8 mouse cellular contexts compared by ENCODE assay signal in genomic region chr13:101545344-101546181, GRCm38 (mm10).
DNase-seq lines count a peak whose midpoint lies in the region.

No protein-coding gene starts in this region.

- H3K4me1 ChIP-seq in megakaryocyte, embryonic 14.5 days, result peaks cover 98% of the 10 kb centered on the region

- peak; percentile 54 for DNase-seq in adrenal gland, postnatal 10 days
- DNase-seq in adrenal gland, postnatal 4 days (ENCODE audit: low spot score in 2 of 2), result no peak
- peak; percentile 75 for DNase-seq in 416B (ENCODE audit: low read depth)
- DNase-seq in gonadal fat pad, adult 2 months (ENCODE audit: low read depth), result peak; percentile 81
- DNase-seq in layer of hippocampus, adult 11-12 months (ENCODE audit: low spot score), result no peak
- no peak for DNase-seq in left cerebral cortex, adult 9 months (ENCODE audit: low spot score in 2 of 2)
- no peak for DNase-seq in left cerebral cortex, postnatal 10 days (ENCODE audit: extremely low spot score in 1 of 2, low spot score in 2 of 2)

- no peaks in the 10 kb centered on the region for H3K27me3 ChIP-seq in megakaryocyte, embryonic 14.5 days (replicated peaks)

- H3K36me3 ChIP-seq in megakaryocyte, embryonic 14.5 days (replicated peaks; ENCODE audit: low read length), result peaks cover 12% of the 10 kb centered on the region

- intact Hi-C loops in left cerebral cortex, postnatal 10 days (cut with DNase I), result no loop called here

- H3K4me3 ChIP-seq in megakaryocyte, embryonic 14.5 days (replicated peaks), result peak overlapping the region; percentile 78

- no peaks in the 10 kb centered on the region for H3K9me3 ChIP-seq in megakaryocyte, embryonic 14.5 days

Comparison
In these comparisons a context has a peak if more than half of its experiments do, and no peak if none do; other contexts are left out.
1. DNase-seq: peak in adrenal gland, postnatal 10 days (single experiment), 416B (single experiment) and gonadal fat pad, adult 2 months (single experiment); none in adrenal gland, postnatal 4 days (0 of 2), layer of hippocampus, adult 11-12 months (single experiment), left cerebral cortex, adult 9 months (0 of 2) and left cerebral cortex, postnatal 10 days (0 of 2).